Mouse (Mus musculus): ENCODE results near the gene Nt5c2. TPM values are rescaled to one million over a fixed set of nuclear protein-coding genes. Genes with fewer than 3 reads are reported as not detected.
"Not testable (repeated sequence)": the region's sequence is repeated elsewhere in the genome, so short reads cannot be mapped to it uniquely, and the experiment has no call there.

Nt5c2 gene
- polyA plus RNA-seq, 1 experiment from 2014 or later: 68.4 TPM

DNA sequence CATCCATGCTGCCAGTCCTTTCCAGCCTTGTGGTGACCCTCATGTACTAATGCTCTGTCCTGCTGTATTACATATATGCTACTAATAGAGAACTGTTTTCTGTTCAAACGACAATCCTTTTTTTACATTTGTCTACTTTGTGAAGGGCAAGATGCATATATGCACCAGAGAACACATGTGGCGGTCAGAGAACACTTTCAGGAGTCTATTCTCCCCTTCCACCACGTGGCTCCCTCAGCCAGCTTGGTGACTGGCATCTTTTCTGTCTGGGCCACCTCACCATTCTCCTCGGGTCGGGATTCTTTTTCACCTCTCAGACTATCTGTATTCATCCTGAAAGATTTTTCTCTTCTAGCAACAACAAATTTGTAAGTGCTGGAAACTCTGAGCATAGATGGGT lies 9.1 kb downstream of the Nt5c2 start:
- Histone ChIP-seq H3K4me1 (replicated peaks; ENCODE audit: insufficient read depth, low read length) (no peaks in the 10 kb centered on the region), H3K9me3 (replicated peaks; ENCODE audit: low read length) (no peaks in the 10 kb centered on the region), H3K27me3 (ENCODE audit: insufficient read depth, low read length) (no peaks in the 10 kb centered on the region), H3K4me2 (ENCODE audit: low read length) (no peak overlapping the region), H3K4me3 (replicated peaks; ENCODE audit: low read depth, low read length) (no peak overlapping the region), H3K36me3 (ENCODE audit: insufficient read depth, low read length) (no peaks in the 10 kb centered on the region), H3K9ac (ENCODE audit: low read depth, low read length) (no peak overlapping the region), H3K27ac (no peak overlapping the region)
- no peak for ATAC-seq (replicated peaks; ENCODE audit: low FRiP score, low read depth)
- no peak for TF ChIP-seq CTCF (IDR thresholded peaks at IDR 0.05; ENCODE audit: low read depth)
- WGBS: 58% methylated on average over 5 of the region's 5 CpGs
- no peak for DNase-seq (ENCODE audit: low spot score)

DNA sequence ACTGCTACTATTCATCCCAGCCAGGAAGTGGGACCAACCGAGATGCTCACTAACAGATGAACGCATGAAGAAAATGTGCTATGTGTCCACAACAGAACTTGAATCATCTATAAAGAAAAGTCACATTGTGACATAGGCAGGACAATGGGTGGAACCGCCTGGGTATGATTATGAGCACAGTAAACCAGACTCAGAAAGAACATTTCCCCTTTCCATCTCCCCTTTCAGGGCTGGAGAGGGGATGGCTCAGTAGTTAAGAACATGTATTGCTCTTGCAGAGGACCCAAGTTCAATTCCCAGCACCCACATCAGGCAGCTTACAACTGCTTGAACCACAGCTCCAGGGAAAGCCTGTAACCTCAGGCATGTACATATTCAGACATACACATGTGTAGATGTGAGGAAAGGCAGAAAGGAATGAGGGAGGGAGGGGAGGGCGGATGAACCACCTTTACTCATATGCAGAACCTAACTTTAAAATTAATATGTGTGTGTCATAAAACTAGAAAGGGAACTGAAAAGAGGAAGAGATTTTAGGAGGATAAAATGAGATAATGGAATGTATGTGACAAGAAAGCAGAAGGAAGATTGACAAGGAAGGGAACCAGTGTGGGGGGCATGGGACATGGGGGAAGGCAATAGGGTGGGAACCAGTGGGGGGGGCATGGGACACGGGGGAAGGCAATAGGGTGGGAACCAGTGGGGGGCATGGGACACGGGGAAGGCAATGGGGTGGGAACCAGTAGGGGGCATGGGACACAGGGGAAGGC lies 11.0 kb downstream of the Nt5c2 start:
- no peak overlapping the region for H3K4me2 ChIP-seq (ENCODE audit: low read length)
- no peaks in the 10 kb centered on the region for H3K9me3 ChIP-seq (replicated peaks; ENCODE audit: low read length)
- H3K27ac ChIP-seq: no peak overlapping the region
- H3K4me1 ChIP-seq (replicated peaks; ENCODE audit: insufficient read depth, low read length): no peaks in the 10 kb centered on the region
- no peak for TF ChIP-seq CTCF (IDR thresholded peaks at IDR 0.05; ENCODE audit: low read depth)
- H3K27me3 ChIP-seq (ENCODE audit: insufficient read depth, low read length): no peaks in the 10 kb centered on the region
- ATAC-seq (replicated peaks; ENCODE audit: low FRiP score, low read depth): no peak
- no peak overlapping the region for H3K9ac ChIP-seq (ENCODE audit: low read depth, low read length)
- no peak overlapping the region for H3K4me3 ChIP-seq (replicated peaks; ENCODE audit: low read depth, low read length)
- DNase-seq (ENCODE audit: low spot score): no peak
- WGBS: 77% methylated on average over 6 of the region's 6 CpGs
- H3K36me3 ChIP-seq (ENCODE audit: insufficient read depth, low read length): no peaks in the 10 kb centered on the region

DNA sequence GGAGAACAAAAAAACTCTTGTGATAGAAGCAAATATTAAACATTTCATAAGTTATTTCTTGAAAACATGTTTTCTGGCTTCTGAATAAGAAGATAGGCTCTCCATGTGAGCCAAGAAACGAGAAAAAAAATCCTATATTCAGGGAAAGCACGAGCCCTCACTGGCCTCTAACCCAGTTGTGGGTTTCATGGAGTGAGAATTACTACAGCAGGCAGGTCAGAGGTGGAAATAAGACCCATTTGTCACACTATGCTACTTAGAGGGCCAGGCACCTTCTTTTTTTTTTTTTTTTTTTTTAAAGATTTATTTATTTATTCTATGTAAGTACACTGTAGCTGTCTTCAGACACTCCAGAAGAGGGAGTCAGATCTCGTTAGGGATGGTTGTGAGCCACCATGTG lies 14.6 kb downstream of the Nt5c2 start:
- H3K9me3 ChIP-seq (replicated peaks; ENCODE audit: low read length); H3K27ac ChIP-seq; H3K4me1 ChIP-seq (replicated peaks; ENCODE audit: insufficient read depth, low read length); H3K9ac ChIP-seq (ENCODE audit: low read depth, low read length); H3K36me3 ChIP-seq (ENCODE audit: insufficient read depth, low read length); ATAC-seq (replicated peaks; ENCODE audit: low FRiP score, low read depth); H3K4me2 ChIP-seq (ENCODE audit: low read length); H3K27me3 ChIP-seq (ENCODE audit: insufficient read depth, low read length); DNase-seq (ENCODE audit: low spot score); H3K4me3 ChIP-seq (replicated peaks; ENCODE audit: low read depth, low read length): not testable (repeated sequence)
- WGBS: 55% methylated on average over 2 of the region's 3 CpGs

GRCm38 (mm10) chr19:46999753-47000152 lies 15.2 kb downstream of the Nt5c2 start:
- DNase-seq (ENCODE audit: low spot score) (no peak), ATAC-seq (replicated peaks; ENCODE audit: low FRiP score, low read depth) (no peak)
- Histone ChIP-seq H3K27me3 (ENCODE audit: insufficient read depth, low read length) (no peaks in the 10 kb centered on the region), H3K36me3 (ENCODE audit: insufficient read depth, low read length) (no peaks in the 10 kb centered on the region), H3K9ac (ENCODE audit: low read depth, low read length) (no peak overlapping the region), H3K4me3 (replicated peaks; ENCODE audit: low read depth, low read length) (no peak overlapping the region), H3K27ac (no peak overlapping the region), H3K4me2 (ENCODE audit: low read length) (no peak overlapping the region), H3K4me1 (replicated peaks; ENCODE audit: insufficient read depth, low read length) (no peaks in the 10 kb centered on the region), H3K9me3 (replicated peaks; ENCODE audit: low read length) (no peaks in the 10 kb centered on the region)
- WGBS: 84% methylated on average over 6 of the region's 6 CpGs
- TF ChIP-seq CTCF (IDR thresholded peaks at IDR 0.05; ENCODE audit: low read depth): no peak

- Histone ChIP-seq H3K9ac (ENCODE audit: low read depth, low read length) (no peak overlapping the region), H3K27ac (no peak overlapping the region), H3K4me1 (replicated peaks; ENCODE audit: insufficient read depth, low read length) (no peaks in the 10 kb centered on the region), H3K36me3 (ENCODE audit: insufficient read depth, low read length) (no peaks in the 10 kb centered on the region), H3K4me3 (replicated peaks; ENCODE audit: low read depth, low read length) (no peak overlapping the region), H3K9me3 (replicated peaks; ENCODE audit: low read length) (no peaks in the 10 kb centered on the region), H3K27me3 (ENCODE audit: insufficient read depth, low read length) (no peaks in the 10 kb centered on the region), H3K4me2 (ENCODE audit: low read length) (no peak overlapping the region)
- WGBS: 82% methylated on average over 4 of the region's 4 CpGs
- no peak for DNase-seq (ENCODE audit: low spot score)
- no peak for TF ChIP-seq CTCF (IDR thresholded peaks at IDR 0.05; ENCODE audit: low read depth)
- no peak for ATAC-seq (replicated peaks; ENCODE audit: low FRiP score, low read depth)
Observed at GRCm38 (mm10) chr19:46998953-46999352, 16.0 kb downstream of the Nt5c2 start.

DNA sequence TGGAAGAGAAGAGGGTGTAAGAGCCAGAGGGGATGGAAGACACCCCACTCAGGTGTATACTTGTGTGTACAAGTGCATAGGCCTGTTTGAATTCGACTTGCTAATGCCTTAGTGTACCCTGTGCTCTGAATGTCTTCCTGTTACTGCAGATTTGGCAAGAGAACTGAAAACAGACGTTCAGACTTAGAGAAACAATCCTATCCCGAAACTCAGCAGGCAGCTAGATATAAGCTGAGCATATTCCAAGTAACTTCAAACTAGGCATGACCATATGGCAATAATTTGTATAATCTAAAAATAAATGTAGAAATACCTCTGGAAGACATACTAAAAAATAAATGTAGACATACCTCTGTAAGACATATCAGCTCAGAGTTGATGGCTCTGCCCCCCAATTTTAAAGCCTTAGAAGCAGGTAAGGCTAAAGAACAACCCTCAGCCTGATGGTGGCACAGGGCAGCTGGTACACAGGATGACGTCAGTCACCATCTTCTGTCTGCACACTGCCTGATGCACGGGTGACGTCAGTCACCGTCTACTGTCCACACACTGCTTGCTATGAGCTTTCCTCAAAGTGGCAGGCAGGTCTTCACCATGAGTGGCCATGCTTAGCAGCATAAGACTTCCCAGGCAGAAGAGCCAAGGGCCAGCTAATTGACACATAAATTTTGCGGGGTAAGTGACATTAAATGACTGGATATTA lies 16.6 kb downstream of the Nt5c2 start:
- Histone ChIP-seq H3K4me3 (replicated peaks; ENCODE audit: low read depth, low read length) (no peak overlapping the region), H3K27me3 (ENCODE audit: insufficient read depth, low read length) (no peaks in the 10 kb centered on the region), H3K4me1 (replicated peaks; ENCODE audit: insufficient read depth, low read length) (no peaks in the 10 kb centered on the region), H3K4me2 (ENCODE audit: low read length) (no peak overlapping the region), H3K27ac (no peak overlapping the region), H3K9ac (ENCODE audit: low read depth, low read length) (no peak overlapping the region), H3K9me3 (replicated peaks; ENCODE audit: low read length) (no peaks in the 10 kb centered on the region), H3K36me3 (ENCODE audit: insufficient read depth, low read length) (no peaks in the 10 kb centered on the region)
- DNase-seq (ENCODE audit: low spot score): no peak
- WGBS: 83% methylated on average over 8 of the region's 8 CpGs
- ATAC-seq (replicated peaks; ENCODE audit: low FRiP score, low read depth): no peak
- no peak for TF ChIP-seq CTCF (IDR thresholded peaks at IDR 0.05; ENCODE audit: low read depth)

Measured in kidney, postnatal 0 days (tissue).